Mouse (Mus musculus): ENCODE results near the gene Gjb1. TPM values are rescaled to one million over a fixed set of nuclear protein-coding genes. Genes with fewer than 3 reads are reported as not detected.

Gene Gjb1
- polyA plus RNA-seq, 1 experiment from 2014 or later = 0.39 TPM

Other genes starting within 250 kb of the Gjb1 start
- gene Snx12, start 153.8 kb upstream of the Gjb1 start, polyA plus RNA-seq (2015; fragmentation: Nextera tagmentation; extraction: Ambion mirVana) = 41.2 and 42.5 TPM in 2 replicates
- gene Foxo4, start 121.8 kb upstream of the Gjb1 start, polyA plus RNA-seq (2015; fragmentation: Nextera tagmentation; extraction: Ambion mirVana) = 1.4 and 1.7 TPM in 2 replicates
- gene Gm614, start 112.4 kb upstream of the Gjb1 start, polyA plus RNA-seq (2015; fragmentation: Nextera tagmentation; extraction: Ambion mirVana) = not detected in 2 replicates
- gene Il2rg, start 108.1 kb upstream of the Gjb1 start, polyA plus RNA-seq (2015; fragmentation: Nextera tagmentation; extraction: Ambion mirVana) = 14.9 and 15.8 TPM in 2 replicates
- not detected in 2 replicates for gene Gm20489, start 107.4 kb upstream of the Gjb1 start, polyA plus RNA-seq (2015; fragmentation: Nextera tagmentation; extraction: Ambion mirVana)
- gene Med12, start 102.3 kb upstream of the Gjb1 start, polyA plus RNA-seq (2015; fragmentation: Nextera tagmentation; extraction: Ambion mirVana) = 19.9 and 21.6 TPM in 2 replicates
- gene Nlgn3, start 77.2 kb upstream of the Gjb1 start, polyA plus RNA-seq (2015; fragmentation: Nextera tagmentation; extraction: Ambion mirVana) = 2.0 and 2.5 TPM in 2 replicates
- 26.9 and 29.8 TPM in 2 replicates for gene Zmym3, start 44.5 kb downstream of the Gjb1 start, polyA plus RNA-seq (2015; fragmentation: Nextera tagmentation; extraction: Ambion mirVana)
- 236 and 258 TPM in 2 replicates for gene Nono, start 52.9 kb downstream of the Gjb1 start, polyA plus RNA-seq (2015; fragmentation: Nextera tagmentation; extraction: Ambion mirVana)
- gene Itgb1bp2, start 72.7 kb downstream of the Gjb1 start, polyA plus RNA-seq (2015; fragmentation: Nextera tagmentation; extraction: Ambion mirVana) = 49.5 and 56.2 TPM in 2 replicates
- gene Taf1, start 156.4 kb downstream of the Gjb1 start, polyA plus RNA-seq (2015; fragmentation: Nextera tagmentation; extraction: Ambion mirVana) = 6.5 and 7.1 TPM in 2 replicates